Mouse (Mus musculus) Muller cell, postnatal 12 days (primary cell): Measurements from ENCODE around the gene Enpep.

Source experiments
- DNase-seq: peaks from one replicate; pipeline ENCODE4 v3.0.0-alpha.2; 2015; ENCODE audit errors: inconsistent ontology term

The Enpep gene

DNA sequence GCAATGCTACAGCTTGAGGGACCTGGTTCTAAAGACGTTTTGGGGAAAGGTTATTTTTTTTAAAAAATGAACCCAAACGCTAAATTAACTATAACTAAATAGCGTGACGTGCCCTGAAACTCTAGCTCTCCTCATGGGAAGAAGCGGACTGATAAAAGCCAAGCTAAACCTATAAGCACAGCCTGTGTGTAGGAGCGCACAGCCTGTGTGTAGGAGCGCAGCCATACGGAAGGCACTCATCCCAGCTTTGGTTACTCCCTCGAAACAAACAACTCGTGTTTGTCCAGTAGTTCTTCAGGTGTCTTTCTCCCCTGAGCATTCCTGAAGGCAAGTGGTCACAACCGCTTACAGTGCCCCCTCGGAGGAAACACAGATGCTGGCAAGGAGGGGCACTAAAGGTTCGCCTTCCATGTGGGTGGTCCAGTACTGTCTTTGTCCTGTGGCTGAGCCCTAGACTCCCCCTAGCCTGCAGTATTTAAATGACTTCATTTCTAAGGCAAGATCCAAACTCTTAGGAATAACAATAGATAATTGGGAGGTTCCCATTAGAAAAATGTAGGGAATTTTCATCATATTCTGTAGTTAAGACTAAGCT, 93.8 kb downstream of the Enpep start:
- DNase-seq, result no peak

DNA sequence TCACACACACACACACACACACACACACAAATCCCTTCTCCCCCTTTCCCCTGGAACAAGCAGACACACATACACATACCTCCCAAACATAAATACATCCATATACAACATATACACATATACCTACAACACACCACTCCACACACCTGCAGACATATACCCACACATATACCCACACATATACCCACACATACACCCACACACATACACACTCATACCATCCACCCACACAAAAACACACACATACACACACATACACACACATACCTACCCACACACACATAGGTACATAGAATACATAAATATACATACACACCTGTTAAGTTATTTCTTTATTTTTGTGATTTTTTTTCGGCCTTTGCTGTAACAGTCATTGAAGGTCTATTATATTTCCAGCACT, 94.5 kb downstream of the Enpep start:
- no peak for DNase-seq

GRCm38 (mm10) chr3:129227331-129227730, 105.2 kb downstream of the Enpep start:
- no peak for DNase-seq

GRCm38 (mm10) chr3:129226681-129227080, 105.8 kb downstream of the Enpep start:
- no peak for DNase-seq

- DNase-seq, result no peak
Measured at GRCm38 (mm10) chr3:129225577-129226289, 106.8 kb downstream of the Enpep start.

GRCm38 (mm10) chr3:129224806-129225576, 107.5 kb downstream of the Enpep start:
- no peak for DNase-seq

- DNase-seq, result no peak
Measured at GRCm38 (mm10) chr3:129223964-129224805, 108.3 kb downstream of the Enpep start.

GRCm38 (mm10) chr3:129223401-129223800, 109.1 kb downstream of the Enpep start:
- DNase-seq, result no peak

DNA sequence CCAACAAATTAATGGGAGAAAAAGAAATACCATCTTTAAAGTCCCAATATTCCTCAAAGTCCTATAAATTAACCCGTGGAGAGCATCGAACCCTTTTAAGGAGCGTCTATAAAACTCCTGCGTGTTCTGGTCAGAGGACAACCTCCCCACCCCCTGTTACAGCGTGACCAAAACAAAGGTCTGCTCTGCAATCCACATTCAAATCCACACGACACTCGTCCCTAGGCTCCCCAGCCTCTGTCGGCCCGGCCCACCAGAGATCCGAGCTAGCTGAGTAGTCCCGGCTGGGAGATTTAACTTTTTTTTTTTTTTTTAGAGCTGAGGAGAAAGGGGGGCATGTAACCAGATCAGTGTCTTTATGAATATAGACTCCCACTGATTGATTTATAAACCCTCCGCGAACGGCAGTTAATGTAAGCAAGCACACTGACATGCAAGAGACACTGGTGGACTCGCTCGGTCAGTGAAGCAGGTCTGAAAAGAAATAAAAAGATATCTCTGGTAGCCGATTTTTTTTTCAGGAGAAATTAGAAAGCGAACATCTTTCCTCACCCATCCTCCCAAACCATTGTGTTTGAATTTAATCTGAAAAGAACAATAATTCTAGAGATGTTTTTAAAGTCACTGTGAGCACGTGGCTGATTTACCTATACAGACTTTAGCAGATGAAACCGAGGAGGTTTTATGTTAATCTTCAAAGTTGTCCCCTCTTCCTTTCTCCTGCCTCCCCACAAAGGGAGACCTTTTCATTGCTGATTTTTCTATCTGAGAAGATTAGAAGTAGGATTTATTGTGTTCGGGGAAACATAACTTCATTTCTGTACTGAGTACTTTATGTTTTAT, 109.9 kb downstream of the Enpep start:
- DNase-seq, result no peak

DNA sequence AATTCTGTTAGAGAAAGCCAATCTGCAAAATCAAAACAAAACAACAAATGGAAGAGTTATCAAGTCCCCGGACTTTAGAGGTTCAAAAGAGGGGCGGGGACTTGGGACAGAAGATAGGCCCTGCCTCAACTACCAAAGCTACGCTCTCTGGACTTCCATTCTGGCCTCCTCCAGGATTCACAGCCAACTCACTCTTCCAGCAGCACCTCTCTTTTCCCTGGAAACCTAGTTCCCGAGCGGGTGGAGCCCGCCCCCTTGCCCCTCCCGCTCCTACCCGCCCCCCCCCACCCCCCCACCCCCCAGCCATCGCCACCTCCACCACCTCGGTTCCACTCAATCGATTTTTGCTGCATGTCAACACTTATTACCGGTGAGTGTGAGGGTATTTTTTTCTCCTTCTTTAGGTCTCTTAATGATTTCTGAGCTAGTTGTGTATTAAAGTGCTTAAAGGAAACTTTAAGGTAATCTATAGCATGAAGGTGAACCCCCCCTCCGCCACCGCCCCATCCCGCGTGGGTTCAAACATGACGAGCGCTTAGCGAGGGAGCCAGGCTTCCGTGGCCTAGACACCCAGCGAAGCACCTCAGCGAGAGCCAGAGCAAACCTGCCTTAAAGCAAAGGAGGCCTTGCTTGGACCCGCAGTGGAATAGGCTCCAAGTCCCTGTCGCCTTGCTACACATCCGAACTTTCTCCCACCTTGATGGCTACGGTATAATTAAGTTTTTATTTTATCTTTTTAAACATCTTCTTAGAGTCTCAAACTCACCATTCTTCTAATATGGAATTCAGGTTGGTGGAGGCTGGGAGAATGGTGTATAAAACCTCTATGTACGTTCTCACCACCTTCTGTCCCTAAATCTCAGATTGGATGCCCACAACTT, 110.9 kb downstream of the Enpep start:
- DNase-seq, result no peak

DNA sequence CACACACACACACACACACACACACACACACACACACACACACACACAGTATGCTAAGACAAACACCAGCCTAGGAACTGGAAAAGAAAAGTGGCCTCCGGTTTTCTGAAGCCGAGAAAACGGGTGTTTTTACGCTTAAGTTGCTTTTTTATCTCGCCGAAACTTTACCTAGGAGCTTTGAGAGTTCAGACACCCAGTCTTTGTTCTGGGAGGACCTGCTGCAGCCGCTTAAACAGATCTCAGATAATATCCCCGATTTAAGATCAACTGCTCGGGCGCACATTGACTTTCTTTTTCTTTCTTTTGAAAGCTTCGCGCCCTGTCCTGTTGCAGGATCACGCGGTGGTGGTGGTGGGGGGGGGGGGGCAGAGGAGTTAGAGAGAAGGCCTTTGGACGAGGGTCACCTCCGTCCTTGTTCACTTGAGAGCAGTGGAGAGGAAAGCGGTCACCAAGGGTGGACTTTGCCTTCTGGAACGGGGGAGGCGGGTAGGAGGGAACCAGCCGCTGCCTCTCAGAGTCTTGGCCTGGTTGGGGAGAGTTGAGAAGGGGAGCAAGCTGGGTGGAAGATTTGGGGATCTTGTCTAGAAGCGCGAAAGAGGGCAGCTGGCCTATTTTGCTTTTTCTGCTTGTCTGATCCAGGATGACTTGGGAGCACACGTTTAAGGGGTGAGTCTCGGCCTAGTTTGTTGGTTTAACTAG, 111.7 kb downstream of the Enpep start:
- DNase-seq, result no peak

- DNase-seq, result no peak
Measured at GRCm38 (mm10) chr3:129220086-129220670, 112.3 kb downstream of the Enpep start.
